Mouse (Mus musculus) cortical plate, adult 2 months (tissue): ENCODE measurements around the gene Rreb1.

Experiments used
- CTCF ChIP-seq: fragments of 200-500 bp; IDR thresholded peaks from 2 replicates; pipeline ENCODE4 v1.5.1; 2011; ENCODE audit warnings: mild to moderate bottlenecking, control low read depth, low read length; ENCODE audit not compliant: insufficient read depth; ENCODE audit errors: extremely low read depth
- POLR2A ChIP-seq: fragments of 200-500 bp; IDR thresholded peaks from 2 replicates; pipeline ENCODE4 v1.6.1; 2011; ENCODE audit warnings: mild to moderate bottlenecking, low read length, control low read depth; ENCODE audit not compliant: insufficient read depth; ENCODE audit errors: extremely low read depth

GRCm38 (mm10) chr13:37942887-37943331 is 164.7 kb downstream of the Rreb1 start:
- TF ChIP-seq CTCF (no peak), POLR2A (no peak)
